Mouse (Mus musculus): ENCODE results near the gene Prelid1.

Prelid1 gene

GRCm38 (mm10) chr13:55330567-55331400, 10.5 kb downstream of the Prelid1 start:
- no peak for DNase-seq (ENCODE audit: extremely low read depth, low read depth, low spot score)

GRCm38 (mm10) chr13:55332331-55332730, 12.0 kb downstream of the Prelid1 start:
- DNase-seq (ENCODE audit: extremely low read depth, low read depth, low spot score), result no peak

GRCm38 (mm10) chr13:55335701-55336100, 15.4 kb downstream of the Prelid1 start:
- no peak for DNase-seq (ENCODE audit: extremely low read depth, low read depth, low spot score)

- DNase-seq (ENCODE audit: extremely low read depth, low read depth, low spot score), result no peak
Measured at GRCm38 (mm10) chr13:55337341-55337975, 17.2 kb downstream of the Prelid1 start.

- no peak for DNase-seq (ENCODE audit: extremely low read depth, low read depth, low spot score)
Measured at GRCm38 (mm10) chr13:55338131-55339054, 18.1 kb downstream of the Prelid1 start.

- DNase-seq (ENCODE audit: extremely low read depth, low read depth, low spot score), result no peak
Measured at GRCm38 (mm10) chr13:55339259-55339658, 19.0 kb downstream of the Prelid1 start.

GRCm38 (mm10) chr13:55342469-55342868, 22.2 kb downstream of the Prelid1 start:
- no peak for DNase-seq (ENCODE audit: extremely low read depth, low read depth, low spot score)

- DNase-seq (ENCODE audit: extremely low read depth, low read depth, low spot score), result no peak
Measured at GRCm38 (mm10) chr13:55344286-55344685, 24.0 kb downstream of the Prelid1 start.

GRCm38 (mm10) chr13:55346745-55347144, 26.4 kb downstream of the Prelid1 start:
- DNase-seq (ENCODE audit: extremely low read depth, low read depth, low spot score), result no peak

- peak; percentile 51 for DNase-seq (ENCODE audit: extremely low read depth, low read depth, low spot score)
Measured at GRCm38 (mm10) chr13:55361145-55361544, 40.8 kb downstream of the Prelid1 start.

GRCm38 (mm10) chr13:55361974-55362452, 41.7 kb downstream of the Prelid1 start:
- DNase-seq (ENCODE audit: extremely low read depth, low read depth, low spot score), result no peak

GRCm38 (mm10) chr13:55362453-55363060, 42.3 kb downstream of the Prelid1 start, which contains the start of gene Lman2:
Lman2 (minus strand) TSS chr13:55362783.
- peak; percentile 90 for DNase-seq (ENCODE audit: extremely low read depth, low read depth, low spot score)

GRCm38 (mm10) chr13:55368401-55368800, 48.1 kb downstream of the Prelid1 start:
- DNase-seq (ENCODE audit: extremely low read depth, low read depth, low spot score), result no peak

GRCm38 (mm10) chr13:55369531-55370114, 49.3 kb downstream of the Prelid1 start, which contains the start of gene Rgs14:
Rgs14 (plus strand) TSS chr13:55369732.
- no peak for DNase-seq (ENCODE audit: extremely low read depth, low read depth, low spot score)

GRCm38 (mm10) chr13:55370234-55370633, 49.9 kb downstream of the Prelid1 start:
- DNase-seq (ENCODE audit: extremely low read depth, low read depth, low spot score), result no peak

- DNase-seq (ENCODE audit: extremely low read depth, low read depth, low spot score), result no peak
Measured at GRCm38 (mm10) chr13:55371007-55371681, 50.8 kb downstream of the Prelid1 start.

- no peak for DNase-seq (ENCODE audit: extremely low read depth, low read depth, low spot score)
Measured at GRCm38 (mm10) chr13:55371740-55372139, 51.4 kb downstream of the Prelid1 start.

- no peak for DNase-seq (ENCODE audit: extremely low read depth, low read depth, low spot score)
Measured at GRCm38 (mm10) chr13:55374206-55374924, 54.1 kb downstream of the Prelid1 start.
